Mouse (Mus musculus) megakaryocyte, embryonic 14.5 days (primary cell): ENCODE results near the gene Aqp9.

ENCODE experiments used
- FLI1 ChIP-seq: IDR thresholded peaks from 2 replicates; pipeline ENCODE4 v1.6.1; 2012; ENCODE audit warnings: low read length, inconsistent platforms, mixed read lengths
- GATA1 ChIP-seq: IDR thresholded peaks from 3 replicates; pipeline ENCODE4 v1.6.1; 2012; ENCODE audit warnings: mixed read lengths, low read length, inconsistent platforms, borderline replicate concordance

DNA sequence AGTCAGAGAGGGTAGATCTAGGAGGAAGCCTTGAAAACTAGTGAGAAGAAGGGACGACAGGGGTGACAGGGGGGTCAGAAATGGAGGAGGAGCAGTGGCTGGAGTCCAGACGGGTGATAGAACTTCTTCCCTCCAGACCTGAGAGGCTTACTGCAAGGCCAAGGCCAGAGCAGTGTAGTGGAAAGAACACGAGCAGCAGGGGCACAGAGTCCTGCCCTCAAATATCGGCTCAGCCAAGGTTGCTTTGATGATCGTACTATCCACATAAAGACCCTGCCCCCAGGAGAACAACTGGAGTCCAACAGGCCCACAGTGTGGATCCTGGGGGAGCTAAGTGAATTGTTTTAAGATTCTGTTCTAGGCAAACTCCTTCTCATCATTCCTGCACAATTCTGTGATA lies 33.4 kb downstream of the Aqp9 start:
- no peak for TF ChIP-seq GATA1
- no peak for TF ChIP-seq FLI1
